In genomic region chr6:38640401-38640800, GRCm38 (mm10) we compare ENCODE assay signal across 19 mouse cellular contexts. TPM values are rescaled to one million over a fixed set of nuclear protein-coding genes. Genes with fewer than 3 reads are reported as not detected.
A peak's percentile ranks its signal among the peaks of the same experiment; 100 is the strongest.
DNase-seq lines count a peak whose midpoint lies in the region; ATAC-seq lines count a peak whose summit lies in the region.
"Had no signal": no experiment of that assay in that cellular context is flagged by ENCODE, and none has a peak within 500 bp of the region (broad histone marks: within the 10 kb centered on the region; RNA-seq: fewer than 3 reads in every experiment).

No protein-coding gene starts in this region.

- H3K9me3 ChIP-seq in midbrain, embryonic 11.5 days (ENCODE audit: control insufficient read depth, low read length) = no peaks in the 10 kb centered on the region
- H3K9me3 ChIP-seq in midbrain, embryonic 16.5 days (replicated peaks; ENCODE audit: control insufficient read depth, low read length, poor library complexity, severe bottlenecking) = no peaks in the 10 kb centered on the region
- H3K9me3 ChIP-seq: embryonic facial prominence, embryonic 12.5 days; forebrain, embryonic 15.5 days; heart, embryonic 15.5 days; hindbrain, embryonic 10.5 days had no signal

- no peaks in the 10 kb centered on the region for H3K36me3 ChIP-seq in midbrain, embryonic 11.5 days (ENCODE audit: control insufficient read depth, insufficient read depth, low read length)
- H3K36me3 ChIP-seq in midbrain, embryonic 16.5 days (ENCODE audit: control insufficient read depth, insufficient read depth, low read length) = no peaks in the 10 kb centered on the region
- H3K36me3 ChIP-seq: embryonic facial prominence, embryonic 12.5 days; forebrain, embryonic 15.5 days; heart, embryonic 15.5 days; hindbrain, embryonic 10.5 days had no signal

- H3K27ac ChIP-seq in midbrain, embryonic 11.5 days (ENCODE audit: low read depth, low read length) = no peak overlapping the region
- no peak overlapping the region for H3K27ac ChIP-seq in midbrain, embryonic 16.5 days (ENCODE audit: low read length)
- no peak overlapping the region for H3K27ac ChIP-seq in brown adipose tissue, adult 24 weeks (replicated peaks; ENCODE audit: low read depth, low read length)
- H3K27ac ChIP-seq: embryonic facial prominence, embryonic 12.5 days; forebrain, embryonic 15.5 days; heart, adult 2 months; heart, embryonic 15.5 days; hindbrain, embryonic 10.5 days; hindbrain, embryonic 14.5 days had no signal

- H3K27me3 ChIP-seq in midbrain, embryonic 11.5 days (ENCODE audit: control insufficient read depth, insufficient read depth, low read length) = peaks cover 30% of the 10 kb centered on the region
- peaks cover 30% of the 10 kb centered on the region for H3K27me3 ChIP-seq in midbrain, embryonic 16.5 days (ENCODE audit: control insufficient read depth, insufficient read depth, low read depth, low read length)

- intact Hi-C loops in gastrocnemius, postnatal 36 days (cut with DNase I) = no loop called here
- intact Hi-C loops in heart, postnatal 36 days (cut with DNase I) = no loop called here

- 84% methylated on average over 11 of the region's 11 CpGs for whole genome bisulfite sequencing in midbrain, embryonic 11.5 days
- WGBS in midbrain, embryonic 16.5 days = 82% methylated on average over 11 of the region's 11 CpGs

- no peak overlapping the region for H3K4me2 ChIP-seq in midbrain, embryonic 11.5 days
- no peak overlapping the region for H3K4me2 ChIP-seq in midbrain, embryonic 16.5 days (ENCODE audit: low read length)
- H3K4me2 ChIP-seq: embryonic facial prominence, embryonic 12.5 days; forebrain, embryonic 15.5 days; heart, embryonic 11.5 days; heart, embryonic 15.5 days; hindbrain, embryonic 14.5 days had no signal

- no peak overlapping the region for H3K4me3 ChIP-seq in midbrain, embryonic 11.5 days (ENCODE audit: low read depth, low read length)
- H3K4me3 ChIP-seq in midbrain, embryonic 16.5 days (ENCODE audit: low read depth, low read length) = no peak overlapping the region
- H3K4me3 ChIP-seq in brown adipose tissue, adult 24 weeks (ENCODE audit: insufficient read depth, low read depth, low read length) = peak overlapping the region; percentile 11; the same call in 1 of the 2 replicates
- H3K4me3 ChIP-seq: embryonic facial prominence, embryonic 12.5 days; forebrain, embryonic 15.5 days; heart, adult 2 months; heart, embryonic 15.5 days; hindbrain, embryonic 10.5 days had no signal

- peak; percentile 15 for DNase-seq in gastrocnemius, adult 18-20 months (ENCODE audit: low spot score)
- no peak for DNase-seq in gastrocnemius, postnatal 36 days
- peak; percentile 22 to 44 for DNase-seq in kidney, postnatal 36 days
- no peak for DNase-seq in kidney, postnatal 14 days
- peak; percentile 54 for DNase-seq in midbrain, embryonic 11.5 days (ENCODE audit: low spot score, missing footprints)
- DNase-seq in heart, postnatal 36 days = no peak
- DNase-seq: adrenal gland, adult 2 months; cerebellum, adult 8-10 months; heart, adult 2 months; heart, postnatal 14 days had no signal

- H3K9ac ChIP-seq in midbrain, embryonic 11.5 days (ENCODE audit: low read length) = no peak overlapping the region
- H3K9ac ChIP-seq in midbrain, embryonic 16.5 days (ENCODE audit: low read depth, low read length) = no peak overlapping the region
- H3K9ac ChIP-seq: embryonic facial prominence, embryonic 12.5 days; forebrain, embryonic 15.5 days; heart, embryonic 15.5 days; hindbrain, embryonic 14.5 days had no signal

- peaks cover 13% of the 10 kb centered on the region for H3K4me1 ChIP-seq in midbrain, embryonic 11.5 days (ENCODE audit: control insufficient read depth, insufficient read depth, low read length)
- H3K4me1 ChIP-seq in midbrain, embryonic 16.5 days (ENCODE audit: control insufficient read depth, insufficient read depth, low read length) = peaks cover 15% of the 10 kb centered on the region
- H3K4me1 ChIP-seq in brown adipose tissue, adult 24 weeks (ENCODE audit: control insufficient read depth, insufficient read depth, insufficient read length, low read length) = 0 out of 2 replicates have a peak, but pooled peaks cover 3% of the 10 kb centered on the region

- no peak for ATAC-seq in midbrain, embryonic 11.5 days (ENCODE audit: low FRiP score)
- ATAC-seq in midbrain, embryonic 16.5 days = no peak
- ATAC-seq: forebrain, embryonic 15.5 days had no signal

RNA-seq across cellular contexts. Expression of gene Klrg2, which starts 3.4 kb away (rescaled TPM):
- under 1 TPM in 1 of 2 experiments, not detected in 1; 0.31 TPM for total RNA-seq in gastrocnemius, adult 18-20 months (2021)
- total RNA-seq in gastrocnemius, postnatal 36 days (2021) = under 1 TPM; 0.10 to 0.12 TPM
- 0.07 and 0.11 TPM in 2 replicates for polyA plus RNA-seq in midbrain, embryonic 11.5 days (2014; fragmentation: Nextera tagmentation; extraction: Ambion mirVana)
- not detected in 2 replicates for polyA plus RNA-seq in midbrain, embryonic 16.5 days (2015; fragmentation: Nextera tagmentation; extraction: Ambion mirVana)
- polyA plus RNA-seq in brown adipose tissue, adult 24 weeks (2012; ENCODE audit: insufficient read depth, insufficient read length, missing spikeins) = 1.3 TPM in 1 of 2 replicates, not detected in the other
- total RNA-seq in heart, postnatal 36 days (2021) = under 1 TPM; 0.33 to 0.51 TPM
- polyA plus RNA-seq: forebrain, embryonic 11.5 days; hindbrain, embryonic 14.5 days had no signal

RNA-seq across cellular contexts. Expression of gene Clec2l, which starts 22.5 kb away (rescaled TPM):
- not detected for total RNA-seq in gastrocnemius, adult 18-20 months (2021)
- under 1 TPM; 0.36 to 0.47 TPM for total RNA-seq in gastrocnemius, postnatal 36 days (2021)
- polyA plus RNA-seq in midbrain, embryonic 11.5 days (2014; fragmentation: Nextera tagmentation; extraction: Ambion mirVana) = 2.1 and 2.2 TPM in 2 replicates
- polyA plus RNA-seq in midbrain, embryonic 16.5 days (2015; fragmentation: Nextera tagmentation; extraction: Ambion mirVana) = 15.6 and 22.9 TPM in 2 replicates
- not detected in 2 replicates for polyA plus RNA-seq in brown adipose tissue, adult 24 weeks (2012; ENCODE audit: insufficient read depth, insufficient read length, missing spikeins)
- total RNA-seq in heart, postnatal 36 days (2021) = 1 to 10 TPM; 1.5 to 1.7 TPM

Comparison
In these comparisons a context has a peak if more than half of its experiments do, and no peak if none do; other contexts are left out.
1. DNase-seq: peak in gastrocnemius, adult 18-20 months (single experiment), kidney, postnatal 36 days (2 of 2) and midbrain, embryonic 11.5 days (single experiment); none in gastrocnemius, postnatal 36 days (0 of 2), kidney, postnatal 14 days (single experiment) and heart, postnatal 36 days (0 of 2).